Mouse (Mus musculus) kidney, embryonic 16.5 days (tissue): ENCODE measurements around the gene Mgll. TPM values are rescaled to one million over a fixed set of nuclear protein-coding genes. Genes with fewer than 3 reads are reported as not detected.

ENCODE experiments used
- ATAC-seq: fragments of 200-750 bp; cut with Nextera tagmentation; 2 replicates; pipeline ENCODE4 v1.8.0; 2017; ENCODE audit warnings: moderate TSS enrichment; ENCODE audit not compliant: low FRiP score, low TSS enrichment
- H3K27ac ChIP-seq: fragments of 300-500 bp; sonication (generic); 2 replicates; pipeline ENCODE4 v1.5.1; 2014; ENCODE audit warnings: low read length
- H3K27me3 ChIP-seq: fragments of 300-500 bp; sonication (generic); 2 replicates; pipeline ENCODE4 v1.6.1; 2014; ENCODE audit warnings: low read length, control low read depth, mixed read lengths; ENCODE audit not compliant: insufficient read depth
- H3K36me3 ChIP-seq: fragments of 300-500 bp; sonication (generic); 2 replicates; pipeline ENCODE4 v1.6.1; 2014; ENCODE audit warnings: low read length, control low read depth, mixed read lengths; ENCODE audit not compliant: insufficient read depth
- H3K4me1 ChIP-seq: fragments of 300-500 bp; sonication (generic); 2 replicates; pipeline ENCODE4 v1.6.1; 2014; ENCODE audit warnings: low read length, control low read depth, mixed read lengths; ENCODE audit not compliant: insufficient read depth
- H3K4me2 ChIP-seq: fragments of 300-500 bp; sonication (generic); replicated peaks from 2 replicates; pipeline ENCODE4 v1.6.1; 2014; ENCODE audit warnings: low read depth, low read length
- H3K4me3 ChIP-seq: fragments of 300-500 bp; sonication (generic); 2 replicates; pipeline ENCODE4 v1.5.1; 2014; ENCODE audit warnings: mild to moderate bottlenecking, low read length
- H3K9ac ChIP-seq: fragments of 300-500 bp; sonication (generic); replicated peaks from 2 replicates; pipeline ENCODE4 v1.6.1; 2014; ENCODE audit warnings: low read length
- H3K9me3 ChIP-seq: fragments of 300-500 bp; sonication (generic); 2 replicates; pipeline ENCODE4 v1.6.1; 2016; ENCODE audit warnings: low read length, control low read depth
- WGBS: fragments of 180-500 bp; shearing (Covaris S2); extraction: QIAGEN DNeasy Blood & Tissue Kit; methylation state at CpG from one replicate; pipeline ENCODE4 v1.1.7; 2014; 5-methylcytosine and 5-hydroxymethylcytosine counted together
- polyA plus RNA-seq: library from polyadenylated mRNA; unstranded; fragments of >200 nt; fragmentation: Nextera tagmentation; extraction: Ambion mirVana; gene quantifications from 2 replicates; pipeline ENCODE4 v1.2.1, GENCODE M21; 2015

Gene Mgll
- polyA plus RNA-seq, 1 experiment from 2014 or later = 48.0 TPM

- H3K4me1 ChIP-seq = peaks cover 39% of the 10 kb centered on the region
- H3K4me3 ChIP-seq = no peak overlapping the region
- no peaks in the 10 kb centered on the region for H3K36me3 ChIP-seq
- no peaks in the 10 kb centered on the region for H3K9me3 ChIP-seq
- ATAC-seq = no peak
- no peak overlapping the region for H3K9ac ChIP-seq
- H3K27ac ChIP-seq = peak overlapping the region; percentile 55; the same call in 1 of the 2 replicates
- H3K27me3 ChIP-seq = no peaks in the 10 kb centered on the region
- 22% methylated on average over 8 of the region's 8 CpGs for WGBS
- H3K4me2 ChIP-seq = no peak overlapping the region
Observed at GRCm38 (mm10) chr6:88778047-88778688, 54.0 kb downstream of the Mgll start.

GRCm38 (mm10) chr6:88779755-88780154, 55.5 kb downstream of the Mgll start:
- no peak overlapping the region for H3K4me3 ChIP-seq
- no peak overlapping the region for H3K9ac ChIP-seq
- H3K27me3 ChIP-seq = no peaks in the 10 kb centered on the region
- H3K27ac ChIP-seq = no peak overlapping the region
- ATAC-seq = no peak
- H3K4me1 ChIP-seq = peaks cover 37% of the 10 kb centered on the region
- H3K4me2 ChIP-seq = no peak overlapping the region
- WGBS = 54% methylated on average over 5 of the region's 5 CpGs
- no peaks in the 10 kb centered on the region for H3K36me3 ChIP-seq
- no peaks in the 10 kb centered on the region for H3K9me3 ChIP-seq

DNA sequence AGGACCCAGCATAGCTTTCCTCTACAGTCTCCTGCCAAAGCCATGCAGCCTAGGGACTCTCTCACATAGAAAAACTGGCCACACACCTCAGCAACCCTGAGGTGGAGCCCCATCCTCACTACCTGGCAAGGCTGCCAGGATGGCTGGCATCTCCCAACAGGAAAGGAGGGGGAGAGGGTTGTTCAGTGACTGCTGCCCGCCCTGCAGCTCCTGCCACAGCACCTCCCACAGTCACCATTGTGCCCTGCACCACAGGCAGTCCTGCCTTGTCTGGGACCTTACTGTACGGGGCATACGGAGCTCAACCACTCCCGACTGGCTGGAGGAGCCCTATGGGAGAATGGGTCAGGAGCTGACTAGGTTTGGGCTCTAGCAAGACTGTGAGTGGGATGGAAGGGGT, 57.7 kb downstream of the Mgll start:
- 75% methylated on average over 4 of the region's 4 CpGs for WGBS
- H3K36me3 ChIP-seq = no peaks in the 10 kb centered on the region
- peaks cover 46% of the 10 kb centered on the region for H3K4me1 ChIP-seq
- no peak overlapping the region for H3K4me2 ChIP-seq
- no peak for ATAC-seq
- H3K9ac ChIP-seq = no peak overlapping the region
- no peak overlapping the region for H3K27ac ChIP-seq
- H3K4me3 ChIP-seq = no peak overlapping the region
- H3K27me3 ChIP-seq = no peaks in the 10 kb centered on the region
- H3K9me3 ChIP-seq = no peaks in the 10 kb centered on the region

DNA sequence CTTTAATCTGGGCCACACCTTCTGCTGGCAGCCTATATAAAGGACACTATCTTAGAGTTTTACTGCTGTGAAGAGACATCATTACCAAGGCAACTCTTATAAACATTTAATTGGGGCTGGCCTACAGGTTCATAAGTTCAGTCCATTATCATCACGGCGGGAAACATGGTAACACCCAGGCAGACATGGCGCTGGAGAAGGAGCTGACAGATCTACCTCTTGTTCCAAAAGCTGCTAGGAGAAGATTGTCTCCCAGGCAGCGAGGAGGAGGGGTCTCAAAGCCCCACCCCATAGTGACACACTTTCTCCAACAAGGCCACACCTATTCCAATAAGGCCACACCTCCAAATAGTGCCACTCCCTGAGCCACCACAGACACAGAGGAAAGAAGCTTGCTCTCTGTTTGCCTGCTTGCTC, 58.8 kb downstream of the Mgll start:
- no peak overlapping the region for H3K4me2 ChIP-seq
- no peaks in the 10 kb centered on the region for H3K27me3 ChIP-seq
- no peak overlapping the region for H3K9ac ChIP-seq
- 67% methylated on average over 4 of the region's 4 CpGs for WGBS
- H3K27ac ChIP-seq = no peak overlapping the region
- H3K9me3 ChIP-seq = no peaks in the 10 kb centered on the region
- H3K4me3 ChIP-seq = no peak overlapping the region
- no peaks in the 10 kb centered on the region for H3K36me3 ChIP-seq
- ATAC-seq = no peak
- peaks cover 46% of the 10 kb centered on the region for H3K4me1 ChIP-seq

DNA sequence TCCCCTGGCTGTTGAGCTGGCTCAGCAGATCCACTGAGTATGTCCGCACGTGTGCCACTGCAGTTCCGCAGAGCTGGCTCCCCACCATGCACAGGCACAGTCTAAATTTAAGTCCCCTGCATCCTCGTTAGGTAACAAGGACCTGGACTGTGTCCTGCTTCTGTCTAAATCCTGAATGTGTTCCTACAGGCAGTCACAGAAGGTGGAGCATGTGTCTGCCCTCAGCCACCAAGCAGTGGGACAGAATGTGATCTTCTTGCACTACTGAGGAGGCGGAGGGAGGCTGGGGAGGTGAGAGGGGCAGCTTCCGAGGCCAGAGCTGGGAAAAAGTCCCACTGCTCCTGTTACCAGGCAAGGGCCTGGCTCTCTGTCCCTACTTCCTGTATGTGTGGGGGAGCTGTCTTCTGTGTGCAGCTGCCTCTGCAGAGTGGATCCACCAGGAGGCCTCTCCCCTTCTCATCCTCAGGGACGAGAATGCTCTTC, 60.5 kb downstream of the Mgll start:
- Histone ChIP-seq H3K27ac (peak overlapping the region; percentile 69), H3K27me3 (no peaks in the 10 kb centered on the region), H3K4me2 (no peak overlapping the region), H3K9ac (peak overlapping the region; percentile 9; the same call in 1 of the 2 replicates), H3K36me3 (no peaks in the 10 kb centered on the region), H3K4me3 (no peak overlapping the region), H3K9me3 (no peaks in the 10 kb centered on the region), H3K4me1 (peaks cover 49% of the 10 kb centered on the region)
- ATAC-seq = peak; percentile 65
- 45% methylated on average over 7 of the region's 7 CpGs for WGBS

DNA sequence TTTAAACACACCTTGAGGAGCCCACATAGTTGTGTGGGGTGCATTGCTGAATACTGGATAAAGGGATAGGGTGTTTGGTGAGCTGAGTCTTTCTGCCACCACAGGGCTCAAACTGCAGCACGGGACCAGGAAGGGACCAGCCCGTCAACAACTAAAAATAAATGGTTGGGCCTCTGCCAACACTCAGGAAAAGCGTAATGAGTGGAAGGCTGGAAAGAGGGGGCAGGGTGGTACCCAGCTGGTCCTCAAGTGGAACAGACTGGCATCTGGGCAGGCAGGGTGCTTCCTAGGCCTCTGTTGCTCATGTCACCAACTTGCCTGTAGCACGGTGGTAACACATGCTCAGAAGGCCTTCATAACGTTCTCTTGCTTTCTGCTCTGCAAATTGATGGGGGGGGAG, 61.1 kb downstream of the Mgll start:
- peak; percentile 10; the same call in 1 of the 2 replicates for ATAC-seq
- Histone ChIP-seq H3K9ac (peak overlapping the region; percentile 9; the same call in 1 of the 2 replicates), H3K27me3 (no peaks in the 10 kb centered on the region), H3K4me1 (peaks cover 52% of the 10 kb centered on the region), H3K27ac (peak overlapping the region; percentile 69), H3K4me3 (no peak overlapping the region), H3K36me3 (no peaks in the 10 kb centered on the region), H3K4me2 (no peak overlapping the region), H3K9me3 (no peaks in the 10 kb centered on the region)
- 47% methylated on average over 5 of the region's 5 CpGs for WGBS

DNA sequence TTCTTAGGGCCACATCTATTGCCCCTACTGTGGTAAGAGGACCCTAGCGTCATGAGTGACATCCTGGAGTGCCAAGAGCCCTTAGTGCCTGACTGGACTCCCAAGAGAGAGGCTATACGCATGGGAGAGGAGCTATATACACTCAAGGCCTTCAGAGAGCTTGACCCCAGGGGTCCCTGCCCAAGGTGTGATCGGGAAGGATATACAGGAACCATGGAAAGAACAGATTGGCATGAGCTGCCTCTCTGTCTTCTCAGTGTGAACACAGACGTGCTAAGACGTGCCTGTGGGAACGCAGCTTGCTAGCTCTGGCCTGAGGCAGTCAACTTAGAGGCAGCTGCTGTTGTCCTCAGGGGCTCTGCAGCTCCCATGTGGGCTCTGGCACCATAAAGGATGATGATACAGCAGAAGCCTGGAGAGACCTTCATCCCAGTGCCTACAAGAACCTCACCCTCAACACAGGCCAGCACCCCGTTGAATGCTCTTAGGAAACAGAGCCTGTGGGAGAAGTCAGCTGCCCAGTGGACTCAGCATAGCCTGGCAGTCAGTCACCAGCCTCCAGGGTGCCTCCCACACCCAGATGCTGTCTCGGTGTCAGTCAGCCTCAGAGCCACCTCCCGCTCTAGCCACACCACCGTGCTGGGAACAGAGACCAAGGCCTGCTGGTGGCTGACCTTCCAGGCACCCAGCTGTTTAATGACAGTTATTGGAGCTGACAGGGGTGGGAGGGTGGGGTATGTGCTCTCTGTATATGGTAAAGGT, 61.8 kb downstream of the Mgll start:
- 68% methylated on average over 10 of the region's 10 CpGs for WGBS
- Histone ChIP-seq H3K27ac (peak overlapping the region; percentile 9; the same call in 1 of the 2 replicates), H3K4me3 (no peak overlapping the region), H3K4me2 (no peak overlapping the region), H3K9ac (no peak overlapping the region), H3K36me3 (no peaks in the 10 kb centered on the region), H3K9me3 (no peaks in the 10 kb centered on the region), H3K27me3 (no peaks in the 10 kb centered on the region), H3K4me1 (peaks cover 52% of the 10 kb centered on the region)
- ATAC-seq = peak; percentile 44; the same call in 1 of the 2 replicates

- Histone ChIP-seq H3K27ac (peak overlapping the region; percentile 70), H3K4me2 (no peak overlapping the region), H3K9me3 (no peaks in the 10 kb centered on the region), H3K9ac (no peak overlapping the region; the same call in 1 of the 2 replicates), H3K4me3 (no peak overlapping the region), H3K36me3 (no peaks in the 10 kb centered on the region), H3K27me3 (no peaks in the 10 kb centered on the region), H3K4me1 (peaks cover 57% of the 10 kb centered on the region)
- ATAC-seq = no peak
- 71% methylated on average over 15 of the region's 15 CpGs for WGBS
Observed at GRCm38 (mm10) chr6:88786732-88787445, 62.7 kb downstream of the Mgll start.

DNA sequence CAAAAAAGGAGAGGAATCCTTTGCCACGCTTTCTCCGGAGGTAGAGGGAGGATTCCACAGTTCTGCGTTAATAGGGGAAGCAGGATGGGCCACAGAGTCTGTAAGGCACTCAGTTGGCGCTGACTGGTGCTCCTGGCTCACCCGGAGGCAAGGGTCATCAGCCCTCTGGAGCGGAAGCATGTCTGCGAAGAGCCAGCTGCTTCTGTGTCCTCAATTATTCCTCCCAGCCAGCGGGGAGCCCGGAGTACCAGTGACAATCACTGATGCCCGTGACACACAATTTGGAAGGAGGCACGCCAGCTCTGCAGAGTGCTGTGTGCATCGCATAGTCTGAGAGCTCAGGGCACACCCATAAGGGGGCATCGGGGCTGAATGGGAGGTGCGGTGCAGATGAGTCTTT, 63.3 kb downstream of the Mgll start:
- Histone ChIP-seq H3K4me3 (no peak overlapping the region), H3K27ac (peak overlapping the region; percentile 70; the same call in 1 of the 2 replicates), H3K36me3 (no peaks in the 10 kb centered on the region), H3K4me1 (peaks cover 63% of the 10 kb centered on the region), H3K4me2 (no peak overlapping the region), H3K27me3 (no peaks in the 10 kb centered on the region), H3K9me3 (no peaks in the 10 kb centered on the region), H3K9ac (peak overlapping the region; percentile 23; the same call in 1 of the 2 replicates)
- 35% methylated on average over 14 of the region's 14 CpGs for WGBS
- no peak for ATAC-seq
